Mouse (Mus musculus) right cerebral cortex, postnatal 4 days (tissue): ENCODE measurements around the gene Tnrc6a.
"Not testable (repeated sequence)": the region's sequence is repeated elsewhere in the genome, so short reads cannot be mapped to it uniquely, and the experiment has no call there.

ENCODE experiments used
- DNase-seq: peaks from one replicate; pipeline ENCODE4 v3.0.0-alpha.2; 2022

Tnrc6a gene

DNA sequence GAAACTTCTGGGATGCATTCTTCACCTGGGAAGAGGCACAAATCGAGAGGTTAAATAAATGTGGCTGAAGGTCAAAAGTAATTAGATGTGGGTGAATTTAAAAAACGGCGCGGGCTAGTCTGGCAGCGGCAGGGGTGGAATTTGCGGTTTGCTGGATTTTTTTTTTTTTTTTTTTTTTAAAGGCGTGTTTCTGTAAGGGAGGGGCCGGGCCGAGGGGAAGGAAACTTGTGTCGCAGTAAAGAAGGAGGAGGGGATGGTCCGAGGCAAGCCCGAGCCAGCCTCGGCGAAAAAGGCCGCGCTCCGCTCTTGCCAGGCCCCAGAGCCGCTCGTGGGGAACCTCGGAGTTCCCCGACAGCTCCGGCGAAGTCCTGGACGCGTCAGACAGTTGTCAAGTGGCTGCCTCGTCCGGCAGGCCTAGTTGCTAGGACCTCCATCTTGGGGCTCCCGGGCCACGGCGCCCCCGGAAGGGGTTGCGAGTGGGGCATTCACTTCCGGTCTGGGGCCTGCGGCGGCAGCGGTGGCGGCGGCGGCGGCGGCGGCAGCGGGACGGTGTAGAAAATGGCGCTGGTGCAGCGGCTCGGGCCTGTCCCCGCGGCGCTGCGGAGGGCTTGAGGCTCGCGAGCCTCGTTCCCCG, at the start of gene Tnrc6a:
Gene Tnrc6a (plus strand): TSS at position 221 of the 634 bp plus-strand sequence.
- DNase-seq = peak; percentile 89

DNA sequence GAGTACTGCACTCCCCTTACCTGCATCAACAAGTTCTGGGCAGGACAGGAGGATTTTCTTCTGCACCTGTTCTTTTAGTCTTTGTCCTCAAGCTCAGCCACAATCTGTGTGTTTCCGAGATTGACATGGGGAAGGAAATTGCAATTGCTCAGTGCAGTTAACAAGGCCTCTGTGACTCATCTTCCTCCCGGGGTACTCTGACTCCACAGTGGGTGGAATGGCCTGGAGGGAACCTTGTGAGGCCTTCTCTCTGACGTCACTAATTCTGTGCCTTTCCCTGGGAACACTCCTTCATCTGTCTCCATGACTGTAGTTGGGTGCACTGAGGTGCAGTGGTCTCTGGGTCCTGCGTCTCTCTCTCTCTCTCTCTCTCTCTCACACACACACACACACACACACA, 41.4 kb upstream of the Tnrc6a start:
- DNase-seq = no peak

DNA sequence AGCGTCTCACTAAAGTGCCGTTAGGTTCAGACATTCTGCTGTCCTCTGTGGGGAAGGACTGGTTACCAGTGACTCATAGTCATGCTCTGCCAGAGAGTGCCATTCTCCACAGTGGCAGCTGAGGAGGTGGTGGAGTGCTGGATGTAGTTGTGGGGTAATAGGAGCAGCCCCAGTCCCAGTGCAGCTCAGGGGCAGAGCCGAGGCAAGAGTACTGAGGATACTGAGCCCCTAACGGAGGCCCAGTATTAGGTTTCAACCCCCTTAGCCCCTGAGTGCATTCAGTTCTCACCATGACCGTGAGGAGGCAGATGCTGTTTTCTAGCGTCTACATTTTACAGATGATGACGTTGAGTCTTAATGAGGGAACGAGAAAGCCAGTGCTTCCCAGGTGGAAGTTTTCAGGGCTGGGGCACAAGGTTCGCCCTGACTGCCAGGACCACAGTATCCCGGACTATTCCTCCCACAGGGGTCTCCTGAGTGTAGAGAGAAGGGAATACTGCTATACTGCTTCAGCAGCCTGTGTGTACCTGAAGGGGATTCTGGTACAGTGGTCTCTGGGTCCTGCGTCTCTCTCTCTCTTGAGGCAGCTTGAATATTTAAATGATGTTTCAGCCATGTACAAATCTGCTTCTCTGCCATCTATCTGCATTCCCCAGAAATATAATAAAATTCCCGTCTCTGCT, 40.1 kb upstream of the Tnrc6a start:
- DNase-seq = no peak

DNA sequence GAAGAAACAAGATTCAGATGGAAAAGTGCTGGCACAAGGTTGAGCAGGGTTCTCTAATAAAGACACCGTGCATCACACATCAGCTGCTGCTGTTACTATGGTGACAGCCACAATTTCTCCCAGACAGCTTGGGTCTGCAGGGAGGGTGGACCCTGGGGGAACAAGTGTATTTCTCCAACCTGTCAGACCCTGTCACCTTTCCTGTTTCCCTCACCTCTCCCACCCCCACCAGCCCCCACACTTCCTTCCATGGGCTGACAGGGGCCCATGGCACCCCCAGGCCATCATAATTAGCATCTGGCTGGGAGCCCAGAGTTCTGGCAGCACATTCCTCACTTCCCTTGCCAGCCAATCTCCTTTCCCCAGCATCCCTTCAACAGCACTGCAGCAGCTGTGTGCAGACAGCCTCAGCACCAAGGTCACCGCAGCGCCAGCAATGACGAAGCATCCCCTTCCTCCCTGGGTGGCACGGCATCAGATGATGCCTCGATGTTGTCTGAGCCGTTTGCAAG, 39.4 kb upstream of the Tnrc6a start:
- DNase-seq = peak; percentile 72

DNA sequence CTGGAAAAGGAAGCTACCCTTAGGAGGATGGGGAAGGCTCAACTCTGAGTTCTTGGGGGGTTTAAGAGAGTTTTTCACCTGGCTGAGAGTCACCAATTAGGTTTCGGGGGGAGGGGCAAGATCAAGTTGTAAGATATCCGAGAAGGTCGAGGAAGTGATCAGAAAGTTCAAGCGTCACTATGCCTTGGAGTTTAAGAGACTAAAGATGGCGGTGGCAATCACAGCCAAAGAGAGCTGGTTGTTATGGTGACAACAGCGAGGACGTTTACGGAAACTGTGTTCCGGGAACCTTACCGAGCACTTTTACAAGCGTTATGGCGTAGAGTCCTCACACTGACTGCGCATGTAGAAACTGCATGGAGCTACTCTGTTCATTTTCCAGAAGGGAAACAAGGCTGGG, 39.0 kb upstream of the Tnrc6a start:
- peak; percentile 24 for DNase-seq

DNA sequence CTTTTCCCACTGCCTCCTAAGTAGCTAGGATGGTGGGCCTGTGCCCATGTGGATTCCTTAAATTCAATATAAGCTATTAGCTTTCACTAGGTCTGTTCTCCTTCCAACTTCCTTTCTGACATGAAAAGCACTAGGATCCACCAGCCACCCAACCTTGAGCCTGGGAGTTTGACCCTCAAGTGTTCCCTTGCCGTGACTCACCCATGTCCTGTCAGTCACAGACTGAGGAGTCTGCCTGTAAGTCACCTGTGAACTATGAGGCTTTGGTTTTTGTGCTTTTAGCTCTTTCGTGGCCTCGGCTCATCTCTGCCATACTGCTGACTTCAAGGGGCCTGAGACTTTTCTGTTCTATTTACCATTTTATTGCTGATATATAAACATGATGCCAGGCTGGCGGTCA, 34.8 kb upstream of the Tnrc6a start:
- DNase-seq = no peak

DNA sequence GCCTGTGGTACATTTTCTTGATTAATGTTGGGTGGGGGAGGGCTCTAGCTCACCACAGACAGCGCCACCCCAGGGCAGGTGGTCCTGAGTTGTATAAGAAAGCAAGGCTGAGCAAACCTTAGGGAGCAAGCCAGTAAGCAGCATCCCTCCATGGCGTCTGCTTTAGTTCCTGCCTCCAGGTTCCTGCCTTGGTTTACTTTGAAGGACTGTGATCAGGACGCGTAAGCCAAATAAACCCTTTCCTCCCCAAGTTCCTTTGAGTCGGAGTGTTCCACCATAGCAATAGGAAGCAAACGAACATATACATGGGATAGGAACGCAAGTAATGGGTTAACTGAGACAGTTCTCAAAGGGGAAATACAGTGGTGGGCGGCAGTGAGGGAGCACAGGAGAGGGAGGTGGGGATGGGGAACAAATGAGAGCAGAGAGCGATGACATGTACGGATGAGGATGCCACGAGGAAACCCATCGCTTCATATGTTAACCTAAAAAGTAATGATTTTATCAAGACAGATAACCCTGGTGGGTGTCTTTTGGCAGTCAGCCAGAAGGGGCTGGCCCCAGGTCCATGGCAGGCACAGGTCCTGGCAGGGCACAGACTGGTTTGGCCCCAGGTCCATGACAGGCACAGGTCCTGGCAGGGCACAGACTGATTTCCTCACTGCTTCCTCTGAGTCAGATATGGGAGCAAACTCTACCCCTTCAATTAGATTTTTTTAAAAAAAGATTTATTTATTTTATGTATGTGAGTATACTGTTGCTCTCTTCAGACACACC, 27.2 kb upstream of the Tnrc6a start:
- DNase-seq = no peak

DNA sequence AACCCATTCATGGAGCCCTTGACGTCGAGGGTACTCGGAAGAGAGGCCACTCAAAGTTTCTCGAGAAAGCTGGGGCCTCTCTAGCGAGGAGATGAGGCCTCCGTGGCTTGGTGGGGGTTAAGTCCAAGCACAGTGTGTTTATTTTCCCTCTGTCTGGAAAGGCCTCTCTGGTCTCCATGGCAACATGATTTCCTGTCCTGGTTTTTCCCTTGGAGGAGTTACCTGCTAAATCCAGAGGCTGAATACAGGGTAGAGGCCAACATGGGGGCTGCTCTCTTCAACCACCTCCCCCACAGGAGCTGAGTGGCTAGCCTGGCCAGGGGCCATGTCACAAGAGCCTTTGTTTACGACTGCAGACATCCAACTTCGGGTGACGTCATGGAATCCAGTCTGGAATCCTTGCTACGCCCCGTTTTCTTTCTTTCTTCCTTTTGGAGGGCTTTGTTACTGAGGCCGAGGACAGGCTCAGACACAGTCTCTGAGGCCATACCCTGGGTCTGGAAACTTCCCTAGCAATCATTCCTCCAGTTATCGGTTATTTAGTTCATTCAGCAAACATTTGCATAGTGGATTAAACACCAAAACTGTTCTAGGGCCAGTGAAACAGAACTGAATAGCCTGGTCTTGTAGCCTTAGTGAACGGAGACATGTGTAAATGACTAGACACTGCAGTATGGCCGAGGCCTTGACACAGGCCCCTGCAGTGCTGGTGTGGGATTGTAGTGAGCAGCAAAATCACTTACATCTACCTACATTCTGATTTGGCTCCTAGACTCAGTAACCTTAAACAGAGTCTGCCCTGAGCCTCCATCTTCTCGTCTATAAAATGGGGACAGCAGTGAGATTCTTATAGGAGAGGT, 25.6 kb upstream of the Tnrc6a start:
- DNase-seq = peak; percentile 49

DNA sequence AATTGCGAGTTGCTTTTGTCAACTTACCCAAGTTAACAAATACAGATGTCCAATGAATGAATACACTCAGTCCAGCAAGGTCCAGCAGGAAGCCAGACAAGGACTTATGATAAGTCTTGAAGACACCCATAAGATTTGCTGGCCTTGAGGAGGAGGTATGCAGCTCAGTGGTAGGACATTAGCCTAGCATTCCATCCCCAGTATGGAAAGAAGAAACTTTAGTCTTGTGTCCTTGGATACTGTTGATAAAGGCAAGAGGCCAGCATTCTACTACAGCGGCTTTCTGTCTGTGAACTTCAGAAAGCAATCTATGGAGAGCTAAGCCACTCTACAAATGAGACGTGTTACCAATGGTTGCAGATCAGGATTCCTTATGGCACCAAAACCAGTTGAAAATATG, 22.4 kb upstream of the Tnrc6a start:
- no peak for DNase-seq

DNA sequence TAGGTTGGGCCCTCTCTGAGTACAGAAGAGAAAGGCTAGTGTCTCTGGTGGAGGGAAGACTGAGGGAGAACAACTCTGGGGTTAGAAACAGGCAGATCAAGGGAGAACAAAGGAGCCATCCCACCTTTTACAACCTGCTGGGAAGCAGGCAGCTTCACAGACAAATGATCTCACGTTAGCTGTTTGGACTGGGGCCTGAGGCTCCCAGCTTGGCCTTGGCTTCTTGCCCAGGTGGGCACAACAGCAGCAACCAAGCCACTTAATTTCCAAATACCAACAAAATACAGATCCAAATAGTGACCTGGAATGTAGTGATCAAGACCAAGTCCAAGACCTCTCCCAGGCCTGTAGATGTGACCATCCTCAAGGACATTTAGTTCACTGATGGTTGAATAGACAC, 18.3 kb upstream of the Tnrc6a start:
- DNase-seq = not testable (repeated sequence)

DNA sequence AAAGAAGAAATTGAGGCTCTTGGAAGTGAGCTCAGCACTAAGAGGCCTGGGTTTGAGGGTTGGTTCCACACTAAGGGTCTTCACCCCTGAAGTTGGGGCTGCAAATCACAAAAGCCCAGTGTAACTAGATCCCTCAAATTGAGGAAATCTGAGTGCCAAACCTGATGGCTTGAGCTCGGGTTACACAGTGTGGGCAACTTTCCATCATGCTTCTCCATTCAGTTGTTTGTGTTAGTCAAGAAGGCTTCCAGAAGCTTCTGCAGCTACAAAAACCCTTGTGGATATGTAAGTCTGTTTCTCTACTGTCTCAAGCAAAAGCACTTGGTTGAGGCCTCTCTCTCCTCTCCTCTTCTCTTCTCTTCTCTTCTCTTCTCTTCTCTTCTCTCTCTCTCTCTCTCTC, 17.8 kb upstream of the Tnrc6a start:
- DNase-seq = no peak

DNA sequence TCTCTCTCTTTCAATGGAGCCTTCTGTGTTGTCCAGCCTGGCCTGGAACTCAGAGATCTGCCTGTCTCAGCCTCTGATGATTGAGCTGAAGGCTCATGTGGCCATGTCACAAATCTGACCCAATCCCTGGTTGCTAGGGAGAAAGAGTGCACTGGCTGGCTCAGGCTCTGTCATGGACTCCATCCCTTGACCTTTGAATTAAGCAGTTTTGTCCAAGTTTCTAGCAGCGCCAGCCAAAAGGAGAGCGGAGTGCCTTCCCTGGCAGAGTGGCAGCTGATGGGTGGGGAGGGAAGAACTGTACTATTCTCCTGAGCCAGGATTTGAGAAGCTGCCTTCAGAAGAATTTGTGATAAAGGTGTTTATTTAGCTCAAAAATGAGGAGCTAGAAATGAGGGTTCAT, 17.4 kb upstream of the Tnrc6a start:
- DNase-seq = no peak

DNA sequence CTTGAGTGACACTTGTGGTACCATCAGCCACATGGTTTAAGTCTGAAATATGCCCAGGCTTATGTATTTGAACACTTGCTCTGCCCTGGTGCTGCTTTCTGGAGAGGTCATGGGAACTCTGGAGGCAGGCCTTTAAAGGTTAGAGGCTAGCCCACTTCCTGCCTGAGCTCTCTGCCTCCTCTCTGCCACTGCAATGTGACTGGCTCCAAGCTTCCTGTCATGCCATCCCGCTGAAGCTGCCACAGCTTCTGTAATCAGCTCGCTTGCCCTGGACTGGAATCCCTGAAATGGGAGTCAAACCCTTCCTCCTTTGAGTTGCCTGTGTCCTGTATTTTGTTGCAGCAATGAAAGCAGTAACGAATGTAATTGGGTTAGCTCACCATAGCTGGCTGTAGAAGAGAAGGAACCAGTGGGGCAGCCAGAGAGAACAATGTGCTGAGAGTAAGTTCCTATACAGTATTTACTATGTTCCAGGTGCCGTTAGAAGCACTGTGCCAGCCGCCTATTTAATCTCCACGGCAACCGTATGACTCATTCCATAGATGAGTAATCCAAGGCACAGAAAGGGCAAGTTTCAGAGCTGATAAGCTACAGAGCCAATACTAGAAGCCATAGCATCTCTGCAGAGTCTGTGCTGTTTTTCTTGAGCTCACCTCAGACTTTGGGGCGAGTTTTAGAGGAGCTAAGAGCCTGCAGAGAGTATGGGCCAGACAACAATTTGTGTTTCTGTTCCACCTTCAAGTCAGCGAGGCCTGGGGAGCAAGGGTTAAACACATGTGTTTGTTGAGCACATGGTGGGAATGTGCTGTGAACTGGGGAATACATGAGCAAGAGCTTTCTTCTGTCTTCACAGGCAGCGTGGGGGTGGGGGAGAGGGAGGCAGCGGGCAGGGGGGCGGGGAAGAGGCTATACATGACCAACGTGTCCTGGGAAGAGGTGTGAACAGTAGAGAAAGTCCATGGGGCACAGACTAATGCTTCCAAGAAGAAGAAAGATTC, 15.3 kb upstream of the Tnrc6a start:
- no peak for DNase-seq

DNA sequence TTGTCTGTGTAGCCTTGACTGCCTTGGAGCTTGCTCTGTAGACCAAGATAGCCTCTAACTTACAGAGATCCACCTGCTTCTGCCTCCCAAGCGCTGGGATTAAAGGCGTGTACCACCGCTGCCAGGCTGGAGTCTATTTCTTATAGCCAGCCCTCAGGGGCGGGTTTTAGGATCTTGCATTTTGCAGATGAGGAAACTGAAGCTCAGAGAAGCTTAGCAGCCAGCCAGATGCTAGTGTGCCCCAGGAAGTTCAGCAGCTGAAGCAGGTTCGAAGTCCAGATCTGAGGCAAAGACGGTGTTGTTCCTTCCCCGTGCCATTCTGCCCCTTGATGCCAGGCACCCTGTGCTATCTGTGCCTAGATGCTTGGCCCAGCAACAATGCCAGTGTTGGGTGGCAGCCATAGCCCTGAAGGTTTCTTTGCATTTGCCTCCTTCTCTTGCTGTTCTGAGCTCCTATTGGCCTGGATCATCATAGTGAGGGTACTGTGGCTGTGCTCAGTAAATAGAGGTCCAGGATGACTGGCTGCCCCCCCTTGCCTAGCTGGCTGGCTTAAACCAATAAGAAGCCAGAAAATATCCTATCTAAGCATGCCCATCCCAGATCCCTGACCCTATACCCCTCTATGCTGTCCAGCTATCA, 14.2 kb upstream of the Tnrc6a start:
- no peak for DNase-seq

DNA sequence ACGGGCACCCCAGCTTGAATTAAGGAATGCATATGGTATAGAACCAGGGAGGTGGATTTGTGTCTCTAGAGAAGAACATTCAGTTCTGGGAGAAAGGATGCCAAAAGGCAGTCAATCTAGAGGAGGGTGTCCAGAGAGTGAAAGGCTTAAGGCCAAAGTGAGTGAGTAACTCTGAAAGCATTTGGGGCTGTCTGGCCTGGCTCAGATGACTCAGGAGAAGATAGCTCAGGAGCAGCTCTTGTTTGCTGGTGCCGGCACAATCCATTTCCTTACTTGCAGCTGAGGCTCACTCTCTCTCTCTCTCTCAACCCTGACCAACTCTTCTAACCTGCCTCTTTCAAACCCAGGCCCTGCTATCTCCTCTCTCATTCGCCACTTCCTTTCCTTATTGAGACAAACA, 13.6 kb upstream of the Tnrc6a start:
- no peak for DNase-seq

DNA sequence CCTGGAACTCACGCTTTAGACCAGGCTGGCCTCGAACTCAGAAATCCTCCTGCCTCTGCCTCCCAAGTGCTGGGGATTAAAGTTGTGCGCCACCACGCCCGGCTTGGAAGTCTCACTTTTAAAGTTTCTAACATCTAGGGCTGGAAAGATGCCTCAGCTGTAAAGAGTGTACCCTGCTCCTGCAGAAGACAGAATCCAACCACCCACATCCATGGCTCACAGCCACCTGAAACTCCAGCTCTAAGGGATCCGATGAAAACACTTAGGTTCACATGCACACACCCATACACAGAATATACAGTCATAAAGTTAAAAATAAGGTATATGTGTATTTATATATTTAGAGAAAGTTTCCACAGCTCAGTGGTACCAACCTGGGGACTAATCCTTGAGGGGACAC, 10.1 kb upstream of the Tnrc6a start:
- no peak for DNase-seq

DNA sequence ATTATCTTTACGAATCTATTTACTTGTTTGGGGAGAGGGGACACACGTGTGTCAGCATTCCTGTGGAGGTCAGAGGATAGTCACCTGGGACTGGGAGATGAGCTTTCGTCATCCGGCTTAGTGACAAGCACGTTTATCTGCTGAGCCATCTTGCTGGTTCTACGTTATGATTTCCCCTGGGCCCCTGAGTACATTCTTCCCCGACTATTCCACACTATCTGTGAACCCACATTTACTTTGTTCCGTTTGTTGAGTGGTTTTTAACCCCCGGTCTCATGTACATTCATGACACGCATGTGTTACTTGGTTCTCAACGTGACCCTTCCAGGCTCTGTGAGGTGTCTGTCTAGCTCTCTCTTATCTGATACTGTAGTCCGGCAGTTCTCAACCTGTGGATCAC, 6.9 kb upstream of the Tnrc6a start:
- no peak for DNase-seq

DNA sequence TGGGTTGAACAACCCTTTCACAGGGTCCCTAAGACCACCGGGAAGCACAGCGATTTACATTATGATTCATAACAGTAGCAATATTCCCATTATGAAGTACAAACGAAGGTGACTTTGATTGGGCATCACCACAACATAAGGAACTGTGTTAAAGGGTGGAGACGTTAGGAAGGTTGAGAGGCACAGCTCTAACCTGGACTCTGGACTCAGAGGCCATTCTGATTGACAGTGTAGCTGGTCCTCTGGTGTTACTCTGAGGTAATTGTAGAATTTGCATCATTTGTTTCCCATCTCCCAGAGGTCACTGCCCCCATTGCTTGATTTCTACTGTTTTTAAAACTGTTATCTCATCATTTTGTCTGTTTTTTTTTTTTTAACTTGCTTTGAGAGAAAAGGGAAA, 6.5 kb upstream of the Tnrc6a start:
- no peak for DNase-seq

DNA sequence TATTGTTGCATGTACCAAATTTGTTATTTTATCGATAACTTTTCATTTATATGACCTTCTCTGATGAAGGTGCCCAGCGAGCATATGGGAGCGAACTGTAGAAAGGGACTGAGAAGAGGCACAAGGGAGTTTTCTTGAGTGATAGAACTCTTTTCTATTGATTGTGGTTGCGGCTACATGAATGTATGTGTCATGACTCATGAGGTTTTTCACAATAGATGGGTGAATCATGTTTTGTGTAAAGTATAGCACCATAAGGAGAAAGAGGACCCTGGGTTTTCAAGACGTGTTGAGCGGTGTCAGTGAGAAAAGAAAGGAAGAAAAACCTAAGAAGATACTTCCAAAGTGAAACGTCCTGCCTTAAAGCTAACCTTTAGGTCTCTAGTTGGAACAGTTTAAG, 3.2 kb upstream of the Tnrc6a start:
- no peak for DNase-seq

DNA sequence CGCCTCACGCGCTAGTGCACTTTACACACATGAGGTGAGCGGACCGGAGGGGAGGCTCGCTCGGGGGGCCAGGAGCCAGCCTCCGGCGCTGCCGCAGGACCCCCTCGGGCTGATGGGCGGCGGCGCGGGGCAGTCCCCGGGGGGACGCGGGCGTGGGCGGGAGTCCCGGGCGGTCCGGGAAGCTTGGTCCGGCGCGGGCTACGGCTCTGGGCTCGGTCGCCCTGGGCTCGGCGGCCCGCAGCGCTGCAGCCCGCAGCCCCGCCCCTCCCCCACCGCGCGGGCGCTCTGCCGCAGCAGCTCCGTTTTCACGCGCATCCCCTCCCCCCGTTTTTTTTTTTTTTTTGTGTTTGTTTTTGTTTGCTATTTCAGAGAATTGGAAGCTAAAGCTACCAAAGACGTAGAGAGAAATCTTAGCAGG, 623 bp downstream of the Tnrc6a start:
- peak; percentile 41 for DNase-seq

DNA sequence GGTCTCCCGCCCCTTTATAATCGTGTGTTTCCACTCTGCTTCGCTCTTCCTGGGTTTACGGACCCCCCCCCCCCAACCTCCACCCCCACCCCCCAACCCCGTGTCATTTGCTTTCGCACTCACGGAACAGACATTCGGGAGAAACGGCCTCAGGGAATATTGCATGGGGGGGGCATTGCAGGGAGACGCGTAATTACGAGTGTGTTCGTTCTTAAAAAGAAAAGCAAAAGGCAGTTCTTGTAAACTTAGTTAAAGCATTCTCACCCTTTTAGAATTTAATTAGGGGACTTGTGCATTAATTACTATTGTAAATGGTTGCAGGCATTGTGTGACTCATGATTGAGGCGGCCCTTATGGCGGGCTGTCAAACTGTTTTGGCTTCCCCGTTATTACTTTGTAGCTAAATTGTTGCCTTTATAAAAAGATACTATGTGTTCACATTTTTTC, 1.1 kb downstream of the Tnrc6a start:
- DNase-seq = peak; percentile 19
